Mouse (Mus musculus): Measurements from ENCODE around the gene Srrm1.

GRCm38 (mm10) chr4:135291841-135292240 lies 61.3 kb downstream of the Srrm1 start:
- TF ChIP-seq CTCF (IDR thresholded peaks at IDR 0.05; ENCODE audit: extremely low read depth, insufficient read length, insufficient replicate concordance, low read depth, low read length): no peak
- TF ChIP-seq POLR2A (IDR thresholded peaks at IDR 0.05; ENCODE audit: low read depth, low read length): no peak
